Mouse (Mus musculus) spleen, adult 2 months (tissue): ENCODE data around the gene Dnaaf2.

Experiments
- CTCF ChIP-seq: fragments of 200-500 bp; IDR thresholded peaks from 2 replicates; pipeline ENCODE4 v1.5.1; 2011; ENCODE audit warnings: mild to moderate bottlenecking, inconsistent platforms; ENCODE audit not compliant: insufficient read depth, insufficient read length, insufficient replicate concordance; ENCODE audit errors: extremely low read depth
- POLR2A ChIP-seq: fragments of 200-500 bp; IDR thresholded peaks from 2 replicates; pipeline ENCODE4 v1.6.1; 2011; ENCODE audit warnings: low read depth, low read length, inconsistent platforms

DNA sequence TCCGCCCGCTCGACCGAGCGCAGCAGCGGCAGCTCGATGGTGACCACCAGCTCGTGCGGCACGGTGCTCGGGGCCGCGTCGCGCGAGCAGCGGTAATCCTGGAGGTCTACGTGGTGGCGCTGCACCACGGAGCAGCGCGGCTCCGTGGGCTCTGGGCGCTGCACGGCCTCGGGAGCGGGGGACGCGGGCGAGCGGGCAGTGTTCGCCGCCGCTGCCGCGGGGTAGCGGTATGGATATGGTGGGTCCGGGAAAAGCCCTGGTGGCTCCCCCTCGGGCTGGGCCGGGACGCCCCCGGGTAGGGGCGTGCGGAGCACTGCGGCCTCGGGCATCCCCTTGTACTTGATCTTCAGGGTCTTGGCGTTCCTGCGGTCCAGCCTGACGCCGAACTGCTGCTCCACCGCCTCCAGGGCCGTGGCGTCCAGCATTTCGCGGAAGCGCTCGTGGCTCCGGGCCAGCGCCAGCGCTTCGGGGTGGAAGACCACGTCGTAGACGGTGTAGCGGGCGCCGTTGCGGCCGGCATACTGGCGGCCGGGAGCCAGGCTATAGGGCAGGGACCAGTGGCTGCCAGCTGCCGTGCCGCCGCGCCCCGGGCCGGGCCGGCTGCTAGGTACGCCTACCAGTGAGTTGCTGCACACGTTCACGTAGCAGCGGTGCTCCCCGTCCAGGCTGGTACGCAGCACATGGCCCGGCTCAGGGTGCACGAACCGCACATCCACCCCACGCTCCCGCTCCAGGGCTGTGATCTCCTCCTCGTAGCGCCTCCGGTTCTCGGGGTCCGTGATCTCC is 658 bp downstream of the Dnaaf2 start:
- TF ChIP-seq POLR2A: no peak
- TF ChIP-seq CTCF: no peak
